Mouse (Mus musculus) embryonic fibroblast, embryonic 13.5 days (primary cell): Measurements from ENCODE around the gene Trarg1.

ENCODE experiments used
- CTCF ChIP-seq: IDR thresholded peaks from 2 replicates; pipeline ENCODE4 v1.5.1; 2011; ENCODE audit warnings: mild to moderate bottlenecking, control low read depth, low read length, moderate library complexity, borderline replicate concordance; ENCODE audit not compliant: insufficient read depth
- POLR2A ChIP-seq: IDR thresholded peaks from 2 replicates; pipeline ENCODE4 v1.6.1; 2011; ENCODE audit warnings: low read depth, mild to moderate bottlenecking, control low read depth, low read length, moderate library complexity

DNA sequence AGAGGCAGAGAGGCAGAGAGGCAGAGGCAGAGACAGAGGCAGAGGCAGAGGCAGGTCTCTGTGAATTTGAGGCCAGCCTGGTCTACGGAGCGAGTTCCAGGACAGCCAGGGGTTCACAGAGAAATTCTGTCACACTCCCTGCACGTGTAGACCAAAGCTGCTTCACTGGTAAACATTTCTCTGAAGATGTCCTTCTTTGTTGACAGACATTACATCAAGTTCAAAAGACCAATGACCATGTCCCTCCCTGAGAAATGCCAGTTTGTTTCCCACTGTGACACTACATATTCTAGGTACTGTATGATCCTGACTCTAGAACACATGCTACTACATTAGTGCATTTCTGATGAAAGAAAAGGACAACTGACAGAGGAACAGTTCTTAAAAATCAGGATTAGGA lies 51.0 kb downstream of the Trarg1 start:
- TF ChIP-seq POLR2A, result no peak
- TF ChIP-seq CTCF, result no peak
